Mouse (Mus musculus): ENCODE measurements around the gene Ednra.

- TF ChIP-seq POLR2A (IDR thresholded peaks at IDR 0.05; ENCODE audit: control insufficient read depth, low read depth, low read length) (no peak), CTCF (IDR thresholded peaks at IDR 0.05; ENCODE audit: control insufficient read depth, insufficient read depth, insufficient replicate concordance, low read depth, low read length) (no peak)
Measured at GRCm38 (mm10) chr8:77640093-77640839, 84.0 kb downstream of the Ednra start.

Data from testis, adult 2 months (tissue).